Mouse (Mus musculus) olfactory bulb, adult 2 months (tissue): ENCODE results near the gene Snrpg. TPM values are rescaled to one million over a fixed set of nuclear protein-coding genes. Genes with fewer than 3 reads are reported as not detected.
"Not testable (repeated sequence)": the region's sequence is repeated elsewhere in the genome, so short reads cannot be mapped to it uniquely, and the experiment has no call there.

Experiments used
- H3K27ac ChIP-seq: fragments of 200-500 bp; 2 replicates; pipeline ENCODE4 v1.5.1; 2012; ENCODE audit warnings: low read depth, low read length; ENCODE audit not compliant: insufficient read depth
- H3K4me1 ChIP-seq: fragments of 200-500 bp; 2 replicates; pipeline ENCODE4 v1.6.1; 2012; ENCODE audit warnings: low read length; ENCODE audit not compliant: control insufficient read depth, insufficient read depth
- H3K4me3 ChIP-seq: fragments of 200-500 bp; 2 replicates; pipeline ENCODE4 v1.5.1; 2012; ENCODE audit warnings: mild to moderate bottlenecking, low read depth, low read length, moderate library complexity; ENCODE audit not compliant: insufficient read depth
- CTCF ChIP-seq: fragments of 200-500 bp; IDR thresholded peaks from 2 replicates; pipeline ENCODE4 v1.5.1; 2012; ENCODE audit warnings: low read depth, mild to moderate bottlenecking, low read length, moderate library complexity; ENCODE audit not compliant: insufficient read depth
- POLR2A ChIP-seq: fragments of 200-500 bp; IDR thresholded peaks from 2 replicates; pipeline ENCODE4 v1.6.1; 2012; ENCODE audit warnings: mild to moderate bottlenecking, low read depth, low read length, moderate library complexity; ENCODE audit not compliant: insufficient read depth
- WGBS: fragments of 180-500 bp; shearing (Covaris S2); methylation state at CpG from one replicate; pipeline ENCODE4 v1.1.7; 2018; 5-methylcytosine and 5-hydroxymethylcytosine counted together
- polyA plus RNA-seq: library from polyadenylated mRNA; stranded (reverse); fragments of >200 nt; gene quantifications from 2 replicates; pipeline ENCODE4 v1.2.4, GENCODE M21; 2012; ENCODE audit warnings: low replicate concordance; ENCODE audit not compliant: missing spikeins, insufficient read depth, insufficient read length

Snrpg gene
- polyA plus RNA-seq, 1 experiment = not detected

DNA sequence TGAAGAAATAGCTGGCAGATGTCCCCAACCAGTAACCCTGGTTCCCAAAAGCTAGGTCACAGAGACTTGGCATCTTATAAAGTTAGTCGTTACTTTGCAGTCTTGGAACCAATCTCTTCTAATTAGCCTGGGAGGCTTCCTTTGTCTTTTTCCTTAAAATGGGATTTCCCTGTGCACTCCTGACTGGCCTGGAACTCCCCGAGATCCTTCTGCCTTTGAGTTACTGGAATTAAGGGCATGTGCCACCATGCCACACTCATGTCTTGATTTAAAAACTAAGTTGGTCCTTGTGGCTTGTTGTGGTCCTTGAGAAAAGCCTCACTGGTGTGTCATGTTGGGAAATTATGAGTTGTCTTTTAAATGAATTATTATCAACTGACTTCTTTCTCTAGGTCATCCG is 7.2 kb downstream of the Snrpg start:
- Histone ChIP-seq H3K27ac (no peak overlapping the region), H3K4me3 (no peak overlapping the region), H3K4me1 (no peaks in the 10 kb centered on the region)
- TF ChIP-seq CTCF (no peak), POLR2A (no peak)
- WGBS = 50% methylated on average over 3 of the region's 3 CpGs

DNA sequence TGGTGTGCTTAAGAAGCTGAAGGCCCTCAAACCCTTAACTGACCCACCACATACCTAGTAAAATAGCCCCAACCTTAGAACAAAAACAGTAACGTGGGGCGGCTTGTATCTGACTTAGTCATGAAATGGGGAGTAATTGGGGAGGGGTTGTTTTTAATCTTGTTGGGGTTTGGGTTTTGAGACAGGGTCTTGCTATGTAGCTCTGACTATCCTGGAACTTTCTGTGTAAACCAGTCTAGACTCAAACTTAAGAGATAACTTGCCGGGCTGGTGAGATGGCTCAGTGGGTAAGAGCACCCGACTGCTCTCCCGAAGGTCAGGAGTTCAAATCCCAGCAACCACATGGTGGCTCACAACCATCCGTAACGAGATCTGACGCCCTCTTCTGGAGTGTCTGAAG is 9.0 kb downstream of the Snrpg start:
- WGBS = 73% methylated on average over 8 of the region's 8 CpGs
- H3K4me3 ChIP-seq, H3K27ac ChIP-seq, H3K4me1 ChIP-seq: not testable (repeated sequence)

DNA sequence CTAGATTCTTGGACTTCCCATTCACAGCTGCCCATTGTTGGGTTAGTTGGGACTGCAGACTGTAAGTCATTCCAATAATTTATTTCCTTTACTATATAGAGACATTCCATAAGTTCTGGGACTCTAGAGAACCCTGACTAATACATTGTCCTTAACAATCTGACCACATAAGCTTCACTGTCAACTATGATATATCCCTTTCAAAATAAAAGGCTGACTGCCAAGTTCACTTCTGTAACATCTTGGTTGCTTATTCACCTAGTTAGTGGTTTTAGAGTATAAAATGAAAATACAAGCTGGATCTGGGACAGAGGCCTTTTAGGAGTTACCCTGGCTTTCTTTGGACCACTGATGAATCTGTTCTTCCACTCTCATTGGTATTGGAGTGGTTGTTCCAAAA is 11.4 kb downstream of the Snrpg start:
- H3K4me1 ChIP-seq = no peaks in the 10 kb centered on the region
- H3K4me3 ChIP-seq = no peak overlapping the region
- no peak overlapping the region for H3K27ac ChIP-seq
- TF ChIP-seq POLR2A = no peak
- TF ChIP-seq CTCF = no peak

DNA sequence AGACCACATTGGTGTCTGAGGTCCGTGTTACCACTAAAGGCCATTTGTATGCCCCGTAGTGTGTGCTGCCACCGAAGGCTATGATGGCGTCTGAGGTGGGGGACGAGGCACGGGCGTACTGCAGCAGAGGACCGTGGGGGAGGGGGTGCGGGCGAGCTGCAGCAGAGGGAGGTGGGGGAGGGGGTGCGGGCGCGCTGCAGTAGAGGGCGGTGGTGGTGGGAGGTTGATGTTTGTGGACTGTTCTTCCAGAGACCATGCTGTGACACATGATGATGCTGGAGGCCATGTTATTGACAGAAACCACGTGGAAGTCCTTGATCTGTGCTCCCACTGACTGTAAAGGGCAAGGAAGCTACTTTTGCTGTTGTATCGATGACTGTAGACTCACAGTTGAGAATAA is 12.3 kb downstream of the Snrpg start:
- no peak overlapping the region for H3K4me3 ChIP-seq
- 49% methylated on average over 16 of the region's 16 CpGs for WGBS
- TF ChIP-seq CTCF (no peak), POLR2A (no peak)
- no peak overlapping the region for H3K27ac ChIP-seq
- H3K4me1 ChIP-seq = no peaks in the 10 kb centered on the region

DNA sequence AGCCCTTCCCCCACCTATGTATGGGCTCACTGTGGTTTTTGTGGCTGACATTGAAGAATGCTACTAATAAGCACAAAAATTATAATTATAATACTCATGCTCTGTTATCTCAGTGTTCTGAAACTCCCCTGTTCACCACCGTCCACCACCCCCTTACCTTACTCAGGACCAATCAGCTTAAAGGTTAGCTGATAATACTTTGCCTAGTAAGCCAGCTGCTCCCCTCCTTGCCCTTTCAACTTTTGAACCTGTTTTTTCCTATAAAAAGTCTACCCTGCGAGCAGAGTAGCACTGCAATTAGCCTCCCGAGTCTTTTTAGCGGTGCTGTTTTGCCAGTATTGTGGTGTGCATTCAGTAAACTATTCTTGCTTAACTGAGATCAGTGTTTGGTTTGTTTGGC is 13.6 kb downstream of the Snrpg start:
- H3K4me3 ChIP-seq = no peak overlapping the region
- H3K27ac ChIP-seq = no peak overlapping the region
- H3K4me1 ChIP-seq = no peaks in the 10 kb centered on the region
- 46% methylated on average over 4 of the region's 4 CpGs for WGBS
- TF ChIP-seq CTCF = no peak
- TF ChIP-seq POLR2A = no peak

DNA sequence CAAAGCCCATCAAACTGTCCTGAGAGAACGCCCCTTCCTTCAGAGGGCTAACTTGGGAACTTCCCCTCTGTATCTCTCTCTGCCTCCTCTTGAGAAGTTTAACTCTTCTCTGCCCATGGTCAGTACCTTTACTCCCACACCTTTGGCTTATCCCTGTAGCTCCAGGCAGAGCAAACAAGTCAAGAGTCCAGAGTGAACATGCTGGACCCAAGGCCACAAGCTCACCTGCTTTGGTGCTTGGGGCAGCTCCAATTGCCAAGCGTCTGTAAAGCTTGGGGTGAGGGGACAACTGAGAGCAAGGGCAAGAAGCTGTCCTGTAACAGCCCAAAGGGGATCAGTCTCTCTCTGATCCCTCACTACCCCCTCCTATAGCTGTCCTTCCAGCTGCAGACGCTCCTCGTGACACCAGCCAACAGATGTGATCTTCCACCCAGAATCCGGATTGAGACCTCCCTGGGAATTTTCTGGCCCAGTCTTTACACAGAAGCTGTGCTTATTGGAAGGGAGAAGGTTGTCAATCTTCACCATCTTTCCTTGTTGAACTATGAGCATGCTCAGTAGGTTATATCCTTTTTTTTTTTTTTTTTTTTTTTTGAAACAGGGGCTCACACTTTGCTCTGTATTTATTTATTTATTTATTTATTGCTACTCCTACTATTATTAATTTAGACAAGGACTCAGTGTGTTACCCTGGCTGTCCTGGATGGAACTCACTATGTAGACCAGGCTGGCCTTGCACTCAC is 14.4 kb downstream of the Snrpg start:
- no peak overlapping the region for H3K27ac ChIP-seq
- TF ChIP-seq POLR2A (no peak), CTCF (no peak)
- WGBS = 92% methylated on average over 5 of the region's 5 CpGs
- no peaks in the 10 kb centered on the region for H3K4me1 ChIP-seq
- H3K4me3 ChIP-seq = no peak overlapping the region

DNA sequence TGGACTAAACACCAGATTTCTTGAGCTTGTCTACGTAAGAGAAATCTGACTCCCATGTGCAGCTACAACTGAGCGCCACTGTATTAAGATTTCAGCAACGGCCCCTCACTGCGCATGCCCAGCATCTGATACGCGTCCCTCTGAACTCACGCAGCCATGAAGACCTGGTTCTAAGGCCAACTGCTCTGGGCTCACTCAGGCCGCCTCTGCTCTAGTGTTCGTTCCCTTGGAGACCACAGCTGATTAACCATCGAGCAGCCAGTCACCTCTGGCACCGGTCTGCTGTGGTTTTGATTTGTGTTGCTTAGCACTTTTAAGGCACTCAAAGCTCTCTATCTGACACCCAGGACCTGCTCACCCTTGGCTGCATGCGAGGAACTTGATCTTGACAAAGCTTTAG is 16.2 kb downstream of the Snrpg start:
- TF ChIP-seq POLR2A (no peak), CTCF (no peak)
- H3K4me3 ChIP-seq = no peak overlapping the region
- no peak overlapping the region for H3K27ac ChIP-seq
- 82% methylated on average over 12 of the region's 12 CpGs for WGBS
- H3K4me1 ChIP-seq = no peaks in the 10 kb centered on the region

DNA sequence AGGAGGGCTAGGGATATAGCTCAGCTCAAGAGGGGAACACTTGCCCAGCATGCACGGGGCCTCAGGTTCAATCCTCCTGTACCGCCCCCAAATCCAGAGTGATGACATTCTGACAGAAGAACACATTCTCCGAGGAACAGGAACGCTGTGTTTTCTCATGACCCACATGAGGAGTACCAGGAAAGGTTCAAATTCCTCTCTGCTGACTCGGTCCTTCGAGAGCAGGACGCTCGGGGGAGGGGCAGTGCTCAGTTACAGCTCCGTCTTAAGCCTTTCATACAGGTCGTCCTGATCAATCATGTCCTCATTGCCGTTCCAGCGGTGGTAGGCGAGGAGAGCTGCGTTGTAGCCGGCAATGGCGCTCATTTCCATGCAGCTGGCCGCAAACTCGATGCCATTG is 17.4 kb downstream of the Snrpg start:
- H3K27ac ChIP-seq = no peak overlapping the region
- no peaks in the 10 kb centered on the region for H3K4me1 ChIP-seq
- H3K4me3 ChIP-seq = no peak overlapping the region
- 87% methylated on average over 18 of the region's 18 CpGs for WGBS
- TF ChIP-seq POLR2A = no peak
- TF ChIP-seq CTCF = no peak

DNA sequence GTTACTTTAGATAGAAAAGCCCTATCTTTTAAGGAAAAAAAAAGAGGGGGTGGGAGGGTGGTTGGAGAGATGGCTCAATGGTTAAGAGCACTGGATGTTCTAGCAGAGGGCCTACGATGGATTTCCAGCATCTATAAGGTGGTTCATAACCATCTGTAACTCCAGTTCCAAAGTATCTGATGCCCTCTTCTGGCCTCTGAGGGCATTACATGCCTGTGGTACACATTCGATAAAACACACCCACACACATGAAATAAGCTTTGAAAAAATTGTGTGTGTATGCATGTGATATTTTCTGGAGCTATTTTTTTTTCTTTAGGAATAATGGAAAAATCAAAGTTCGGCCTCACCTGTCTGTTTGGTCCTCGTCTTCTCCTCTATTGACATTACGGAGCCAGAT is 20.2 kb downstream of the Snrpg start:
- no peak overlapping the region for H3K4me3 ChIP-seq
- no peak overlapping the region for H3K27ac ChIP-seq
- 86% methylated on average over 5 of the region's 5 CpGs for WGBS
- TF ChIP-seq POLR2A = no peak
- no peak for TF ChIP-seq CTCF
- peaks cover 10% of the 10 kb centered on the region for H3K4me1 ChIP-seq

DNA sequence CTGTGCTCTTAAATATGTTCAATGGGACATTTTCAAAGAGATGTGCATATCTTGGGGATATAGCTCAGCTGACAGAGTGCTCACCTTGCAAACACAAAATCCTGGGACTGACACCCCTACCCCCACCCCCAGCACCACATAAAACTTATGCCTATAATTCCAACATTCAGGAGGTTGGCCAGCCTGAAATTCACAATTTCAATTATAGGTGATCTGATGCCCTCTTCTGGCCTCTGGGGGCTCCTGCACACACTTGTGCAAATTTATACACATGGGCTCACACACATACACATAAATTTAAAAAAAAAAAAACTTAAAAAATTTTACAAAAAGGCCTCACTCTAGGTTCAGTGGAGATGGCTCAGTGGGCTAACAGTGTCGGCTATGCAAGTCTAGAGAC is 22.1 kb downstream of the Snrpg start:
- no peak overlapping the region for H3K4me3 ChIP-seq

More for the DNA sequence above, 22.1 kb downstream of the Snrpg start:
- 88% methylated on average over 1 of the region's 1 CpGs for WGBS
- TF ChIP-seq POLR2A (no peak), CTCF (no peak)
- H3K4me1 ChIP-seq = peaks cover 10% of the 10 kb centered on the region
- no peak overlapping the region for H3K27ac ChIP-seq
